Mouse (Mus musculus) liver, adult (tissue): ENCODE data around the gene Lama5.

ENCODE experiments used
- GATA4 ChIP-seq: IDR thresholded peaks from 2 replicates; pipeline ENCODE4 v1.6.1; 2014; ENCODE audit warnings: mild to moderate bottlenecking, low read length; ENCODE audit not compliant: insufficient replicate concordance

Lama5 gene

GRCm38 (mm10) chr2:180170151-180170805 lies 55.4 kb downstream of the Lama5 start:
- TF ChIP-seq GATA4, result no peak

DNA sequence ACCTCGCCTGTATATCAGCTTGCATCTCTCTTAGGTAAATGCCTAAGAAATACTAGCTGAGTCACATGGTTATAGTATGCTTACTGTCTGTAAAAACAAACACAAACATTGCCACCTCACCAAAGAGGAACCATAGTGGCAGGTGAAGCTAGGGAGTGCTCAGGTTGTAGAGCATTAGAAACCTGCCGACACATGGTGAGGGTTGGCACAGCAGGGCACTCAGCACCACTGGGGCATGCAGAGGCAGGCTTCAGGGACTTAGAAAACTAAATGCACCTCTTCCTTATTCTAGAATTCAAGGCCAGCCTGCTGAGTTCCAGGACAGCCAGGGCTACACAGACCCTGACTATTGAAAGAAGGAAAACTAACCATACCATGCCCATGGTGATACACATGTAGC lies 58.8 kb downstream of the Lama5 start:
- TF ChIP-seq GATA4, result no peak

GRCm38 (mm10) chr2:180165855-180166254 lies 59.8 kb downstream of the Lama5 start:
- TF ChIP-seq GATA4, result no peak

DNA sequence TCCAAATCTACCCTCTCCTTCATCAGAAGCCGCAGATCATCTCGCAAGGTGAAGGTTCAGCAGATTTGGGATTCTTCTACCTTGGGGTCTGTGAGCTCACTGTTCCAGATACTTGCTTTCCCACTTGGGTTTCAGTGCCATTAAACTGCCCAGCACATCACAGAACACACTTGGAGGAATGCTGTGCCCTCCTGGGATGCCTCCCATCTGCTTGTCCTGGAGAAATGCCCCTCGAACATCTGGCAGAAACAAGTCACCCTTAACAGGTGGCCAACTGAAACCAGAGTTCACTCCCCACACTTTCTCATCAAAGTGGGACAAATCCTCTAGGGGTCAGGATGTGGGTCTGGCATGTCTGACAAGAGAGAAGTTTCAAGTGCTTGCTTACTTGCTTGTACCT lies 67.0 kb downstream of the Lama5 start:
- no peak for TF ChIP-seq GATA4

DNA sequence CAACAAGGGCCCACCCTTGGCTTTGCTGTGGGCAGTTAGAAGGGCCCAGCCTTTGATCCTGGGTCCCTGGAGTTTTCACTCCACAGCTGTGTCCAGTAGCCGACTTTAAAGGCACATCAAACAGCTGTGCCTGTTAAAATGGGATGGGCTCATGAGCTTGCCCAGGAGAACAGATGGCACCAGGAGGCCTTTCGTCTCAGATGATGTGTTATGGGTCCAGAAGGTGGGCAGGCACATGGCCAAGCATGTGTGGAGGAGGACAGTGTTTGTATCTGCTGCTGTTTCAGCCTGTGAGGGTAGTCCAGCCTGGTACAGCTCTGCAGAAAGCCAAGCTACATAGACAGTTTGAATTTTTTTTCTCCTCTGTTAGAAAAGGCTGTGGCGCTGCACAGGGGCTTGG lies 70.9 kb downstream of the Lama5 start:
- no peak for TF ChIP-seq GATA4

DNA sequence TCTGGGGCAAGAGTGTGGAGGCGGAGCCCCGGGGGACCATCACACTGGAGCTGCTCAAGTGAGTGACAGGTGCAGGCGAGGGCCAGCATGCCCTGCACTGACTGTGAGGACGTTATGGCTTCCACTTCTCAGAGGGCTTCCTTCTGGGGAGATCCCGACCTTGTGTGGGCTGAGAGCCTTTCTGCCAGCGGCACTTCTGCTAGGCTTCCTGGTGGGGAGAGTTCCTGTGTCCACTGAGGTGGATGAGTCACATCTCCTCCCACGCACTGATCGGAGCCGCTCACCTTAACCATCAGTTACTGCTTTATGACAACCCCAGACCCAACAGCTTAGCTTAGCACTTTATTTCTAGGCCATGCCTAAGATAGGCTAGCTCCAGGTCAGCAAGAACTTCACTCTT lies 77.1 kb downstream of the Lama5 start:
- no peak for TF ChIP-seq GATA4

DNA sequence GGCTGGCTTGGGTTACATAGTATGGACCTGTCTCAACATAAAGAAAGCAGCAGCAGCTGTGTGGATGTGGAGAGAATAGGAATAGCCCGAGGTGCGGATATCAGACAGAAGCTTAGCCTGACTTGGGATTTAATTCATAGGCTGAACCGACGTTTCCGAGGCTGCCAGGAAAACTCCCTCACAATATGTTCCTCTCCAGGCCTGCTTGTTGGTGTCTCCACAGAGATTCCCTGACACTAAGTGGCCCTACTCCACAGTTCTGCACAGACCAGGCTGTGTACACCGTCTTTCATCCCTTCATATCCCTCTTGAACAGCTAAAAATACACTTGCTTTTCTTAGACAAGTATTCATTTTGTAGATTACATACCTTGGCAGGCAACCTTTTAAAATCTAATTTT lies 78.3 kb downstream of the Lama5 start:
- no peak for TF ChIP-seq GATA4

DNA sequence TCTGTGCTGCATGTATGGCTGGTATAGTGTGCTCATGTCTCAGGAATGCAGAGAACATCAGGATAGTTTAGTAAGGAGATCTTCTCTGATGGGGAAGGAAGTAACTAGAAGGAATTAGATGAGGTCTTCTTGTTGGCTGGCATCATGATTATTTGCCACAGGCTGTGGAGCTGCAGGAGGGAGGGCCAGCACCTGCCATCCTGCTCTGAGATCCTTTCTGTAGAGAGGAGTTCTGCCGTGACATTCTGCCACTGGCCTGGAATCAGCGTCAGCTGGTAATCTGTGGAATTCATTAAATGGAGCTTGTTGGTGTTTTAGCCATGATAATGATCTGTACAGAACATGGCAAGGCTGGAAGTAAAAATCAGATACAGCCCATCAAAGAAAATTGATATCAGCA lies 79.6 kb downstream of the Lama5 start:
- no peak for TF ChIP-seq GATA4

DNA sequence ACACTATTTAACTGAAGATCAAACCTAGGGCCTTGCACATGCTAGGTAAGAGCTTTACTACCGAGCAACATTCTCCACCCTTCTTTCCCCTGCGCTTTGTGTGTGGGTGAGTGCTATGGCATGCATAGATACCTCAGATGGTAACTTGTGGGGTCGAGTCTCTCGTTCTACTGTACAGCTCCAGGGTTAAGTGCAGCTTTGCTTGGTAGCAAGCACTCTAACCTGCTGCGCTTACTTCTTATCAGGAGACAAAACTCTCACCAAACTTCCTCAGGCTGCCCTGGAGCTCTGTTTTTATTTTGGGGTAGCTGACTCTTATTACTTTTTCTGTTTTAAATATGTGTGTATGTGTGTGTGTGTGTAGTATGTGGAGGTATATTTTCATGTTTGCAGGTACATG lies 90.2 kb downstream of the Lama5 start:
- no peak for TF ChIP-seq GATA4

GRCm38 (mm10) chr2:180133911-180134310 lies 91.7 kb downstream of the Lama5 start:
- TF ChIP-seq GATA4, result no peak

- no peak for TF ChIP-seq GATA4
Measured at GRCm38 (mm10) chr2:180133231-180133630, 92.4 kb downstream of the Lama5 start.

DNA sequence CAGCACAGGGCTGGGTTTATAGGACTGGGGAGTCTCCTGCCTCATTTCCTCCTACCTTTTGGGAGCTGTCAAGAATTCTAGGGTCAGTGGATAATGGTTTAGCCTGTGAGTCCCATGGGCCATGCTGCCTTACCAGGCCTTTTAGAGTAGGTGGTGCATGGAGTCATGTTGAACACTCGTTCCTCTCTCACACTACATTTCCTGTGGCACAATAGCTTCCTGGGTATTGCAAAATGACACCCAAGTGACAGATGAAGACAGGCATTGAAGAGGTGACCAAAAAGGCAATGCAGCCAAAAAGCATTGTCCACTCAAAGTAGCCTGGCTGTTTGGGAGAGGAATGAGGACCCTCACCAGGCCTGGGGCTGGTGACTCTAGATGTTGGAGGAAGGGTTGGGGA lies 98.0 kb downstream of the Lama5 start:
- TF ChIP-seq GATA4, result no peak
